In genomic region chr13:73728633-73729032, GRCm38 (mm10) we compare ENCODE assay signal across 31 mouse cellular contexts. TPM values are rescaled to one million over a fixed set of nuclear protein-coding genes. Genes with fewer than 3 reads are reported as not detected.
DNase-seq lines count a peak whose midpoint lies in the region; ATAC-seq and TF ChIP-seq lines count a peak whose summit lies in the region.
"Had no signal": no experiment of that assay in that cellular context is flagged by ENCODE, and none has a peak within 500 bp of the region (broad histone marks: within the 10 kb centered on the region; RNA-seq: fewer than 3 reads in every experiment).

No protein-coding gene starts in this region.

- ATAC-seq in midbrain, embryonic 11.5 days (ENCODE audit: low FRiP score) = no peak
- ATAC-seq in midbrain, embryonic 13.5 days = no peak
- ATAC-seq in intestine, embryonic 16.5 days = peak; percentile 61
- ATAC-seq: CD4-positive, CD25-positive, alpha-beta regulatory T cell, adult 4 months; forebrain, embryonic 15.5 days; hindbrain, embryonic 16.5 days had no signal

- H3K4me2 ChIP-seq in midbrain, embryonic 11.5 days = no peak overlapping the region
- no peak overlapping the region for H3K4me2 ChIP-seq in midbrain, embryonic 13.5 days (replicated peaks)
- no peak overlapping the region for H3K4me2 ChIP-seq in intestine, embryonic 16.5 days (ENCODE audit: low read depth, low read length)
- H3K4me2 ChIP-seq: embryonic facial prominence, embryonic 13.5 days; forebrain, embryonic 12.5 days; forebrain, embryonic 15.5 days; heart, embryonic 13.5 days; hindbrain, embryonic 13.5 days had no signal

- H3K36me3 ChIP-seq in midbrain, embryonic 11.5 days (ENCODE audit: control insufficient read depth, insufficient read depth, low read length) = no peaks in the 10 kb centered on the region
- H3K36me3 ChIP-seq in midbrain, embryonic 13.5 days = no peaks in the 10 kb centered on the region
- H3K36me3 ChIP-seq in intestine, embryonic 16.5 days (ENCODE audit: control insufficient read depth, insufficient read depth, low read length) = no peaks in the 10 kb centered on the region
- no peaks in the 10 kb centered on the region for H3K36me3 ChIP-seq in small intestine, adult 2 months (ENCODE audit: control insufficient read depth, insufficient read depth, low read length)
- H3K36me3 ChIP-seq: embryonic facial prominence, embryonic 10.5 days; embryonic facial prominence, embryonic 13.5 days; forebrain, embryonic 12.5 days; forebrain, embryonic 15.5 days; heart, embryonic 10.5 days; heart, embryonic 13.5 days; hindbrain, embryonic 13.5 days had no signal

- no peak overlapping the region for H3K4me3 ChIP-seq in midbrain, embryonic 11.5 days (ENCODE audit: low read depth, low read length)
- no peak overlapping the region for H3K4me3 ChIP-seq in midbrain, embryonic 13.5 days (replicated peaks)
- no peak overlapping the region for H3K4me3 ChIP-seq in intestine, embryonic 16.5 days (ENCODE audit: low read length)
- H3K4me3 ChIP-seq in small intestine, adult 2 months (ENCODE audit: low read depth, low read length) = no peak overlapping the region
- H3K4me3 ChIP-seq: embryonic facial prominence, embryonic 10.5 days; embryonic facial prominence, embryonic 13.5 days; erythroblast, embryonic 14.5 days; forebrain, embryonic 12.5 days; forebrain, embryonic 15.5 days; heart, embryonic 10.5 days; heart, embryonic 13.5 days; hindbrain, embryonic 13.5 days had no signal

- no peak overlapping the region for H3K27ac ChIP-seq in midbrain, embryonic 11.5 days (ENCODE audit: low read depth, low read length)
- H3K27ac ChIP-seq in midbrain, embryonic 13.5 days = no peak overlapping the region
- no peak overlapping the region for H3K27ac ChIP-seq in intestine, embryonic 16.5 days (ENCODE audit: low read length)
- H3K27ac ChIP-seq in small intestine, adult 2 months (ENCODE audit: insufficient read depth, low read depth, low read length) = peak overlapping the region; percentile 87
- H3K27ac ChIP-seq: embryonic facial prominence, embryonic 10.5 days; embryonic facial prominence, embryonic 13.5 days; forebrain, embryonic 12.5 days; forebrain, embryonic 15.5 days; heart, embryonic 10.5 days; heart, embryonic 13.5 days; hindbrain, embryonic 13.5 days had no signal

- H3K27me3 ChIP-seq in midbrain, embryonic 11.5 days (ENCODE audit: control insufficient read depth, insufficient read depth, low read length) = peaks cover 10% of the 10 kb centered on the region
- H3K27me3 ChIP-seq in midbrain, embryonic 13.5 days = peaks cover 22% of the 10 kb centered on the region
- no peaks in the 10 kb centered on the region for H3K27me3 ChIP-seq in intestine, embryonic 16.5 days (replicated peaks; ENCODE audit: control insufficient read depth, insufficient read depth, low read length)
- H3K27me3 ChIP-seq in small intestine, adult 2 months (ENCODE audit: control insufficient read depth, insufficient read depth, low read length) = no peaks in the 10 kb centered on the region

- TF ChIP-seq CTCF in small intestine, adult 2 months (IDR thresholded peaks at IDR 0.05; ENCODE audit: extremely low read depth, insufficient read length, insufficient replicate concordance, low read depth, low read length) = no peak

- H3K9ac ChIP-seq in midbrain, embryonic 11.5 days (ENCODE audit: low read length) = no peak overlapping the region
- no peak overlapping the region for H3K9ac ChIP-seq in midbrain, embryonic 13.5 days (replicated peaks)
- no peak overlapping the region for H3K9ac ChIP-seq in intestine, embryonic 16.5 days (ENCODE audit: low read depth, low read length)
- H3K9ac ChIP-seq: embryonic facial prominence, embryonic 13.5 days; forebrain, embryonic 12.5 days; forebrain, embryonic 15.5 days; heart, embryonic 13.5 days; hindbrain, embryonic 13.5 days had no signal

- peaks cover 2% of the 10 kb centered on the region; the same call in 1 of the 2 replicates for H3K4me1 ChIP-seq in midbrain, embryonic 11.5 days (ENCODE audit: control insufficient read depth, insufficient read depth, low read length)
- H3K4me1 ChIP-seq in midbrain, embryonic 13.5 days (replicated peaks) = peaks cover 14% of the 10 kb centered on the region
- H3K4me1 ChIP-seq in intestine, embryonic 16.5 days (ENCODE audit: control insufficient read depth, insufficient read depth, low read length) = peaks cover 8% of the 10 kb centered on the region; the same call in 1 of the 2 replicates
- peaks cover 31% of the 10 kb centered on the region; the same call in 1 of the 2 replicates for H3K4me1 ChIP-seq in small intestine, adult 2 months (ENCODE audit: control insufficient read depth, insufficient read depth, insufficient read length, low read length)

- H3K9me3 ChIP-seq in midbrain, embryonic 11.5 days (ENCODE audit: control insufficient read depth, low read length) = no peaks in the 10 kb centered on the region
- no peaks in the 10 kb centered on the region for H3K9me3 ChIP-seq in midbrain, embryonic 13.5 days
- no peaks in the 10 kb centered on the region for H3K9me3 ChIP-seq in intestine, embryonic 16.5 days (ENCODE audit: control insufficient read depth, low read length)
- H3K9me3 ChIP-seq: embryonic facial prominence, embryonic 10.5 days; embryonic facial prominence, embryonic 13.5 days; forebrain, embryonic 12.5 days; forebrain, embryonic 15.5 days; heart, embryonic 10.5 days; heart, embryonic 13.5 days; hindbrain, embryonic 13.5 days had no signal

- peak; percentile 60 for DNase-seq in midbrain, embryonic 11.5 days (ENCODE audit: low spot score, missing footprints)
- no peak for DNase-seq in urinary bladder, adult 18-20 months (ENCODE audit: low spot score in 2 of 2)
- no peak for DNase-seq in gastrocnemius, postnatal 4 days (ENCODE audit: low spot score in 2 of 2)
- DNase-seq: adrenal gland, adult 2 months; adrenal gland, postnatal 14 days; cerebellum, adult 11 months; cerebellum, adult 2 months; cerebellum, adult 9-11 months; cerebellum, postnatal 25 days; embryo, embryonic 11 days; gastrocnemius, postnatal 10 days; heart, postnatal 14 days had no signal

- no peak for TF ChIP-seq POLR2A in small intestine, adult 2 months (IDR thresholded peaks at IDR 0.05; ENCODE audit: low read depth, low read length)

RNA-seq across cellular contexts. Expression of gene Slc12a7, which starts 4.3 kb away (rescaled TPM):
- polyA plus RNA-seq in midbrain, embryonic 11.5 days (2014; fragmentation: Nextera tagmentation; extraction: Ambion mirVana) = 34.3 and 38.2 TPM in 2 replicates
- 16.0 and 18.5 TPM in 2 replicates for polyA plus RNA-seq in midbrain, embryonic 13.5 days (2015; fragmentation: Nextera tagmentation; extraction: Ambion mirVana)
- polyA plus RNA-seq in intestine, embryonic 16.5 days (2015; fragmentation: Nextera tagmentation; extraction: Ambion mirVana) = 28.7 and 31.7 TPM in 2 replicates
- polyA plus RNA-seq in small intestine, adult 2 months (2012; rRNA removed) = 74.3 and 147 TPM in 2 replicates
- total RNA-seq in gastrocnemius, postnatal 4 days (2021) = 10 to 100 TPM; 11.8 to 13.3 TPM

RNA-seq across cellular contexts. Expression of gene Slc6a19, which starts 24.0 kb away (rescaled TPM):
- 0.14 and 0.17 TPM in 2 replicates for polyA plus RNA-seq in midbrain, embryonic 11.5 days (2014; fragmentation: Nextera tagmentation; extraction: Ambion mirVana)
- 0.06 and 0.09 TPM in 2 replicates for polyA plus RNA-seq in midbrain, embryonic 13.5 days (2015; fragmentation: Nextera tagmentation; extraction: Ambion mirVana)
- polyA plus RNA-seq in intestine, embryonic 16.5 days (2015; fragmentation: Nextera tagmentation; extraction: Ambion mirVana) = 24.9 and 40.5 TPM in 2 replicates
- polyA plus RNA-seq in small intestine, adult 2 months (2012; rRNA removed) = 246 and 934 TPM in 2 replicates
- total RNA-seq in gastrocnemius, postnatal 4 days (2021) = under 1 TPM; 0.08 to 0.29 TPM
- total RNA-seq: gastrocnemius, postnatal 10 days; hematopoietic stem cell, adult 5-6 weeks; MEL had no signal
- polyA plus RNA-seq: C2C12; CD4-positive, CD25-positive, alpha-beta regulatory T cell, adult 4 months; embryonic facial prominence, embryonic 13.5 days; erythroblast, embryonic 14.5 days; heart, embryonic 13.5 days had no signal

RNA-seq across cellular contexts. Expression of gene Slc6a18, which starts 50.8 kb away (rescaled TPM):
- not detected in 2 replicates for polyA plus RNA-seq in midbrain, embryonic 11.5 days (2014; fragmentation: Nextera tagmentation; extraction: Ambion mirVana)
- not detected in 2 replicates for polyA plus RNA-seq in midbrain, embryonic 13.5 days (2015; fragmentation: Nextera tagmentation; extraction: Ambion mirVana)
- not detected in 2 replicates for polyA plus RNA-seq in intestine, embryonic 16.5 days (2015; fragmentation: Nextera tagmentation; extraction: Ambion mirVana)
- polyA plus RNA-seq in small intestine, adult 2 months (2012; rRNA removed) = 0.19 and 0.81 TPM in 2 replicates
- total RNA-seq in gastrocnemius, postnatal 4 days (2021) = 1 to 10 TPM in 1 of 2 experiments, under 1 TPM in 1; 0.56 to 1.6 TPM
- total RNA-seq: adrenal gland, adult 2 months; adrenal gland, postnatal 14 days; common myeloid progenitor, adult 5-6 weeks; heart, adult 18-20 months; heart, postnatal 14 days; hematopoietic stem cell, adult 5-6 weeks; MEL had no signal
- polyA plus RNA-seq: adrenal gland, adult 2 months; C2C12; CD4-positive, CD25-positive, alpha-beta regulatory T cell, adult 4 months; cerebellum, adult 2 months; embryonic facial prominence, embryonic 10.5 days; embryonic facial prominence, embryonic 13.5 days; erythroblast, embryonic 14.5 days; forebrain, embryonic 12.5 days; forebrain, embryonic 15.5 days; heart, embryonic 10.5 days; heart, embryonic 13.5 days; heart, embryonic 16.5 days; hindbrain, embryonic 13.5 days; hindbrain, embryonic 16.5 days had no signal
